ENCODE assay signal across 8 mouse cellular contexts in genomic region chr5:138994786-138995720, GRCm38 (mm10). TPM values are rescaled to one million over a fixed set of nuclear protein-coding genes. Genes with fewer than 3 reads are reported as not detected.
DNase-seq lines count a peak whose midpoint lies in the region; ATAC-seq and TF ChIP-seq lines count a peak whose summit lies in the region.

No protein-coding gene starts in this region.

- H3K4me2 ChIP-seq in lung, postnatal 0 days (replicated peaks; ENCODE audit: low read depth, low read length): peak overlapping the region; percentile 92

- ATAC-seq in lung, postnatal 0 days: peak; percentile 57

- H3K4me3 ChIP-seq in hindbrain, embryonic 10.5 days: peak overlapping the region; percentile 73
- H3K4me3 ChIP-seq in lung, postnatal 0 days (ENCODE audit: low read depth, low read length): peak overlapping the region; percentile 67

- no peaks in the 10 kb centered on the region for H3K9me3 ChIP-seq in hindbrain, embryonic 10.5 days
- H3K9me3 ChIP-seq in lung, postnatal 0 days (ENCODE audit: low read length): no peaks in the 10 kb centered on the region

- WGBS in hindbrain, embryonic 10.5 days: under 1% methylated on average over 127 of the region's 127 CpGs
- WGBS in lung, postnatal 0 days: 0% methylated on average over 39 of the region's 127 CpGs

- peaks cover 98% of the 10 kb centered on the region for H3K27me3 ChIP-seq in hindbrain, embryonic 10.5 days (ENCODE audit: insufficient read depth, poor library complexity, severe bottlenecking)
- peaks cover 29% of the 10 kb centered on the region; the same call in 1 of the 2 replicates for H3K27me3 ChIP-seq in lung, postnatal 0 days (replicated peaks; ENCODE audit: insufficient read depth, low read length)

- peak; percentile 76 for DNase-seq in MN1 (ENCODE audit: low spot score)
- DNase-seq in cerebellum, adult 18-20 months: peak; percentile 54 to 77
- peak; percentile 44 to 69 for DNase-seq in frontal cortex, postnatal 10 days (ENCODE audit: low spot score in 2 of 2)
- peak; percentile 78 for DNase-seq in hindbrain, embryonic 10.5 days (ENCODE audit: low spot score)
- DNase-seq in layer of hippocampus, postnatal 10 days (ENCODE audit: low spot score in 2 of 2): peak; percentile 65 to 77
- peak; percentile 88 for DNase-seq in lung, postnatal 0 days (ENCODE audit: low spot score)
- peak; percentile 76 for DNase-seq in retina, postnatal 1 day
- DNase-seq in urinary bladder, postnatal 4 days (ENCODE audit: low spot score in 2 of 2): peak; percentile 75 to 78

- H3K36me3 ChIP-seq in hindbrain, embryonic 10.5 days: no peaks in the 10 kb centered on the region
- no peaks in the 10 kb centered on the region for H3K36me3 ChIP-seq in lung, postnatal 0 days (ENCODE audit: insufficient read depth, low read length)

- H3K4me1 ChIP-seq in hindbrain, embryonic 10.5 days (replicated peaks): peaks cover 84% of the 10 kb centered on the region
- H3K4me1 ChIP-seq in lung, postnatal 0 days (ENCODE audit: insufficient read depth, low read depth, low read length): peaks cover 37% of the 10 kb centered on the region

- H3K27ac ChIP-seq in hindbrain, embryonic 10.5 days: peak overlapping the region; percentile 87
- H3K27ac ChIP-seq in lung, postnatal 0 days (ENCODE audit: low read length): peak overlapping the region; percentile 97

- peak overlapping the region; percentile 74 for H3K9ac ChIP-seq in lung, postnatal 0 days (replicated peaks; ENCODE audit: low read depth)

- TF ChIP-seq EP300 in lung, postnatal 0 days (IDR thresholded peaks at IDR 0.05): no peak

- TF ChIP-seq CTCF in lung, postnatal 0 days (IDR thresholded peaks at IDR 0.05): 0 out of 2 replicates have a peak, but pooled peaks have one; percentile 1

RNA-seq across cellular contexts. Expression of gene Pdgfa, which starts 2.1 kb away (rescaled TPM):
- polyA plus RNA-seq in hindbrain, embryonic 10.5 days (2016; fragmentation: Nextera tagmentation; extraction: Ambion mirVana): 10.4 and 12.8 TPM in 2 replicates
- 10 to 100 TPM; 49.2 to 58.5 TPM for total RNA-seq in layer of hippocampus, postnatal 10 days (2021)
- 108 and 114 TPM in 2 replicates for polyA plus RNA-seq in lung, postnatal 0 days (2015; fragmentation: Nextera tagmentation; extraction: Ambion mirVana)

Comparison
In these comparisons a context has a peak if more than half of its experiments do, and no peak if none do; other contexts are left out.
1. Peak in every context shown above with its lines: DNase-seq, ATAC-seq, H3K4me3 ChIP-seq and H3K27ac ChIP-seq.